Mouse (Mus musculus) intestine, embryonic 14.5 days (tissue): ENCODE data around the gene Gfi1. TPM values are rescaled to one million over a fixed set of nuclear protein-coding genes. Genes with fewer than 3 reads are reported as not detected.

ENCODE experiments used
- ATAC-seq: fragments of 200-750 bp; cut with Nextera tagmentation; replicated peaks from 2 replicates; pipeline ENCODE4 v1.8.0; 2017; ENCODE audit warnings: low read depth, moderate number of reproducible peaks, moderate TSS enrichment, moderate library complexity; ENCODE audit not compliant: low FRiP score, low TSS enrichment
- DNase-seq: peaks from one replicate; pipeline ENCODE4 v3.0.0-alpha.2; 2018; ENCODE audit warnings: low spot score
- H3K27ac ChIP-seq: fragments of 300-500 bp; sonication (generic); 2 replicates; pipeline ENCODE4 v1.5.1; 2014; ENCODE audit warnings: low read depth, mild to moderate bottlenecking, control low read depth
- H3K27me3 ChIP-seq: fragments of 300-500 bp; sonication (generic); replicated peaks from 2 replicates; pipeline ENCODE4 v1.6.1; 2014; ENCODE audit warnings: low read length, control low read depth; ENCODE audit not compliant: control insufficient read depth, insufficient read depth
- H3K36me3 ChIP-seq: fragments of 300-500 bp; sonication (generic); 2 replicates; pipeline ENCODE4 v1.6.1; 2014; ENCODE audit warnings: low read length, control low read depth; ENCODE audit not compliant: control insufficient read depth, insufficient read depth
- H3K4me1 ChIP-seq: fragments of 300-500 bp; sonication (generic); replicated peaks from 2 replicates; pipeline ENCODE4 v1.6.1; 2014; ENCODE audit warnings: low read length, control low read depth, mixed read lengths; ENCODE audit not compliant: control insufficient read depth, insufficient read depth
- H3K4me2 ChIP-seq: fragments of 300-500 bp; sonication (generic); 2 replicates; pipeline ENCODE4 v1.6.1; 2014; ENCODE audit warnings: low read length
- H3K4me3 ChIP-seq: fragments of 300-500 bp; sonication (generic); 2 replicates; pipeline ENCODE4 v1.5.1; 2014; ENCODE audit warnings: low read depth, low read length, control low read depth, mixed read lengths
- H3K9ac ChIP-seq: fragments of 300-500 bp; sonication (generic); 2 replicates; pipeline ENCODE4 v1.6.1; 2014; ENCODE audit warnings: mild to moderate bottlenecking, low read length
- H3K9me3 ChIP-seq: fragments of 300-500 bp; sonication (generic); 2 replicates; pipeline ENCODE4 v1.6.1; 2016; ENCODE audit warnings: low read length, control low read depth; ENCODE audit not compliant: control insufficient read depth
- WGBS: fragments of 180-500 bp; shearing (Covaris S2); extraction: QIAGEN DNeasy Blood & Tissue Kit; methylation state at CpG from one replicate; pipeline ENCODE4 v1.1.7; 2014; 5-methylcytosine and 5-hydroxymethylcytosine counted together
- polyA plus RNA-seq: library from polyadenylated mRNA; unstranded; fragments of >200 nt; fragmentation: Nextera tagmentation; extraction: Ambion mirVana; gene quantifications from 2 replicates; pipeline ENCODE4 v1.2.1, GENCODE M21; 2014

Gene Gfi1
- polyA plus RNA-seq, 1 experiment from 2014 or later: 1.4 TPM

DNA sequence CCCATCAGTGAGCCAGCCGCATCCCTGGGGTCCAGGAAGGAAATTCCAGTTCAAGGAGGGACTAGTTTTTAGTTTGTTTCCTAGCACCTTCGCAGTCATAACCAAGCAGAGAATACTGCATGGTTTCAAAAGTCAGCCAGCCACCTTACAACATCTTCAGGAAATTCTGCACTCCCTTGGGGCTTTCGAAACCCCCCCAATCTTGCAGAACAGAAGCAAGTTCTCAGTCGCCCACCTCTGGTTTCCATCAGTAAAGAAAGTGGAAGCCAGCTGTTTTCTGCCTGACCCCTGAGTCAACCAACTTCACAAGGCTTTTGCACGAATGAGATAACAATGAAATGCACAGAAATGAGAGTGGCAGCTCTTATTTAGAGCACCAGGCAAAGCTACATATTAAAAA lies 47.4 kb downstream of the Gfi1 start:
- 48% methylated on average over 5 of the region's 5 CpGs for WGBS
- ATAC-seq: no peak

More for the DNA sequence above, 47.4 kb downstream of the Gfi1 start:
- Histone ChIP-seq H3K4me2 (no peak overlapping the region), H3K9me3 (no peaks in the 10 kb centered on the region), H3K4me3 (no peak overlapping the region), H3K36me3 (no peaks in the 10 kb centered on the region), H3K4me1 (no peaks in the 10 kb centered on the region), H3K27me3 (no peaks in the 10 kb centered on the region), H3K27ac (no peak overlapping the region), H3K9ac (no peak overlapping the region)
- DNase-seq: no peak

Other genes starting within 250 kb of the Gfi1 start
- gene Gm42669, start 218.4 kb downstream of the Gfi1 start, polyA plus RNA-seq: 0.50 and 0.69 TPM in 2 replicates
- gene 1700028K03Rik, start 191.3 kb downstream of the Gfi1 start, polyA plus RNA-seq: 0.08 and 0.12 TPM in 2 replicates
- 16.8 and 21.6 TPM in 2 replicates for gene Rpap2, start 128.7 kb downstream of the Gfi1 start, polyA plus RNA-seq
- 32.5 and 33.0 TPM in 2 replicates for gene Glmn, start 128.1 kb downstream of the Gfi1 start, polyA plus RNA-seq
- gene Ube2d2b, start 104.1 kb upstream of the Gfi1 start, polyA plus RNA-seq: 0.14 and 0.38 TPM in 2 replicates
- 63.6 and 69.7 TPM in 2 replicates for gene Evi5, start 149.1 kb upstream of the Gfi1 start, polyA plus RNA-seq
- 74.8 and 83.7 TPM in 2 replicates for gene Rpl5, start 174.5 kb upstream of the Gfi1 start, polyA plus RNA-seq